Mouse (Mus musculus) CH12.LX (cell line): ENCODE measurements around the gene Tmem150c.

ENCODE experiments used
- BHLHE40 ChIP-seq: IDR thresholded peaks from 2 replicates; pipeline ENCODE4 v1.6.1; 2011; ENCODE audit warnings: mild to moderate bottlenecking, low read depth, low read length, improper control_type of control experiment
- CTCF ChIP-seq, 2 experiments: IDR thresholded peaks in 1 of 2; conservative IDR thresholded peaks in 1 of 2; 2 replicates each; pipeline ENCODE4 v1.5.1; 2011 to 2012; ENCODE audit warnings: low read depth in 2 of 2, low read length in 2 of 2, improper control_type of control experiment in 1 of 2, inconsistent platforms in 1 of 2, mild to moderate bottlenecking in 1 of 2, moderate library complexity in 1 of 2
- E2F4 ChIP-seq: IDR thresholded peaks from 2 replicates; pipeline ENCODE4 v1.6.1; 2011; ENCODE audit warnings: low read depth, low read length, improper control_type of control experiment; ENCODE audit not compliant: insufficient replicate concordance
- EP300 ChIP-seq: IDR thresholded peaks from 2 replicates; pipeline ENCODE4 v1.6.1; 2011; ENCODE audit warnings: low read length, improper control_type of control experiment
- IRF4 ChIP-seq: IDR thresholded peaks from 2 replicates; pipeline ENCODE4 v1.6.1; 2014; ENCODE audit warnings: low read depth, mild to moderate bottlenecking, inconsistent platforms, low read length, improper control_type of control experiment
- MAFK ChIP-seq: IDR thresholded peaks from 2 replicates; pipeline ENCODE4 v1.6.1; 2011; ENCODE audit warnings: low read length, improper control_type of control experiment; ENCODE audit not compliant: insufficient replicate concordance
- MAX ChIP-seq: IDR thresholded peaks from 2 replicates; pipeline ENCODE4 v1.6.1; 2011; ENCODE audit warnings: low read length, improper control_type of control experiment
- NELFE ChIP-seq: IDR thresholded peaks from 2 replicates; pipeline ENCODE4 v1.6.1; 2011; ENCODE audit warnings: low read depth, low read length, improper control_type of control experiment
- RAD21 ChIP-seq: IDR thresholded peaks from 2 replicates; pipeline ENCODE4 v1.6.1; 2011; ENCODE audit warnings: low read depth, mild to moderate bottlenecking, low read length, improper control_type of control experiment, moderate library complexity
- RCOR1 ChIP-seq: conservative IDR thresholded peaks from 2 replicates; pipeline ENCODE4 v1.6.1; 2012; ENCODE audit warnings: low read depth, mild to moderate bottlenecking, inconsistent platforms, low read length, improper control_type of control experiment
- TCF12 ChIP-seq: IDR thresholded peaks from 2 replicates; pipeline ENCODE4 v1.6.1; 2014; ENCODE audit warnings: low read depth, mild to moderate bottlenecking, inconsistent platforms, low read length, improper control_type of control experiment
- ZC3H11A ChIP-seq: IDR thresholded peaks from 2 replicates; pipeline ENCODE4 v1.6.1; 2012; ENCODE audit warnings: low read depth, mild to moderate bottlenecking, inconsistent platforms, low read length, improper control_type of control experiment

DNA sequence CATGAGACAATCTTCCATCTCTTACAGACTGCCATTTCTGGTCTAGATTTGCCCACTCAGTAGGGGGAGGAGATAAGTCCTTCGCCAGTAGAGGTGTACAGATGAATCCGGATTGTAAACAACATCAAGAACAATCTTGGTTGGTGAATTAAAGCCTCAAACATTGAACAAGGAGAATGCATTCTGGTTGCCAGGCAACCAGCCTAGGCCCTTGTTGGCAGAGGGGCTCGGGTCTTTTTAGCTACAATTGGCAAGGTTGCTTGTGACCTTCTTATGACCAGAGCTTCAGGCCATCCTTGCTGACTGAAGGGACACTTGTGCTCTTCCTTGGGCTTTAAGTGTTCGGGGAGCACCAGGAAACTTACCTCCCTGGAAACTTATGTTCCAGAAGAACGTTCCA lies 16.5 kb upstream of the Tmem150c start:
- TF ChIP-seq NELFE, result no peak
- no peak for TF ChIP-seq RAD21
- no peak for TF ChIP-seq TCF12
- no peak for TF ChIP-seq ZC3H11A
- no peak for TF ChIP-seq RCOR1
- TF ChIP-seq IRF4, result no peak
- TF ChIP-seq MAX, result no peak
- no peak for TF ChIP-seq MAFK
- no peak for TF ChIP-seq CTCF (conservative IDR thresholded peaks at IDR 0.05 in 1 of 2, IDR thresholded peaks at IDR 0.05 in 1 of 2; ENCODE audit: low read depth in 2 of 2, low read length in 2 of 2)
- no peak for TF ChIP-seq E2F4
- TF ChIP-seq EP300, result no peak
- TF ChIP-seq BHLHE40, result no peak
